Mouse (Mus musculus) left cerebral cortex, postnatal 10 days (tissue): ENCODE data around the gene Gm21828. TPM values are rescaled to one million over a fixed set of nuclear protein-coding genes. Genes with fewer than 3 reads are reported as not detected.
"Not testable (repeated sequence)": the region's sequence is repeated elsewhere in the genome, so short reads cannot be mapped to it uniquely, and the experiment has no call there.

ENCODE experiments used
- DNase-seq, 2 experiments: peaks; one replicate each; pipeline ENCODE4 v3.0.0; 2021 to 2022; ENCODE audit warnings: low spot score in 2 of 2, mixed read lengths in 1 of 2; ENCODE audit errors: extremely low spot score in 1 of 2
- intact Hi-C: fragments of 180-260 bp; cut with DNase I; formaldehyde crosslinking; loops from one replicate; pipeline ENCODE4 v1.15.1; 2025
- total RNA-seq, 2 experiments: library from RNA; stranded (reverse); gene quantifications; 2 replicates each; pipeline ENCODE4 v1.2.3; 2021

The Gm21828 gene
- total RNA-seq, result not detected

- DNase-seq, intact Hi-C loops: not testable (repeated sequence)
Measured at GRCm38 (mm10) chrY:13223828-13224227, at the start of gene Gm21828. Gene Gm21828, minus strand, starts transcription at chrY:13223928.

GRCm38 (mm10) chrY:13252091-13252490 is 28.4 kb upstream of the Gm21828 start, which contains the start of the genes Gm21440 and Gm21454:
Gene Gm21440, plus strand, starts transcription at chrY:13252391.
Gene Gm21454, plus strand, starts transcription at chrY:13252442.
- DNase-seq, intact Hi-C loops: not testable (repeated sequence)

Other genes with a start within 250 kb of the Gm21828 start
- not detected for gene Gm20807, start 181.0 kb downstream of the Gm21828 start, total RNA-seq
- not detected for gene Gm21891, start 90.4 kb downstream of the Gm21828 start, total RNA-seq
- gene Gm21425, start 62.0 kb downstream of the Gm21828 start, total RNA-seq, result not detected
- not detected for gene Gm21440, start 28.5 kb upstream of the Gm21828 start, total RNA-seq
- gene Gm21454, start 28.5 kb upstream of the Gm21828 start, total RNA-seq, result not detected
- gene Gm21725, start 125.1 kb upstream of the Gm21828 start, total RNA-seq, result not detected
- gene Gm21866, start 241.7 kb upstream of the Gm21828 start, total RNA-seq, result not detected